Comparison of ENCODE assay signal across 24 mouse cellular contexts in genomic region chr11:88701020-88701419, GRCm38 (mm10). TPM values are rescaled to one million over a fixed set of nuclear protein-coding genes. Genes with fewer than 3 reads are reported as not detected.
DNase-seq lines count a peak whose midpoint lies in the region; ATAC-seq and TF ChIP-seq lines count a peak whose summit lies in the region.
"Had no signal": no experiment of that assay in that cellular context is flagged by ENCODE, and none has a peak within 500 bp of the region (broad histone marks: within the 10 kb centered on the region; RNA-seq: fewer than 3 reads in every experiment).

No protein-coding gene starts in this region.

- TF ChIP-seq CTCF in hindbrain, postnatal 0 days (IDR thresholded peaks at IDR 0.05; ENCODE audit: low read depth), result no peak
- no peak for TF ChIP-seq CTCF in lung, postnatal 0 days (IDR thresholded peaks at IDR 0.05)

- peak overlapping the region; percentile 85 for H3K27ac ChIP-seq in hindbrain, embryonic 10.5 days
- no peak overlapping the region; the same call in 1 of the 2 replicates for H3K27ac ChIP-seq in hindbrain, postnatal 0 days
- 0 out of 2 replicates have a peak overlapping the region, but pooled peaks have one; percentile 72 for H3K27ac ChIP-seq in neural tube, embryonic 11.5 days (ENCODE audit: low read depth, low read length)
- no peak overlapping the region for H3K27ac ChIP-seq in neural tube, embryonic 15.5 days (replicated peaks)
- peak overlapping the region; percentile 82 for H3K27ac ChIP-seq in hindbrain, embryonic 13.5 days
- H3K27ac ChIP-seq in stomach, embryonic 16.5 days (ENCODE audit: low read length), result peak overlapping the region; percentile 40; the same call in 1 of the 2 replicates
- H3K27ac ChIP-seq in lung, postnatal 0 days (ENCODE audit: low read length), result no peak overlapping the region
- H3K27ac ChIP-seq: kidney, embryonic 15.5 days; limb, embryonic 12.5 days had no signal

- no peak for DNase-seq in hindbrain, embryonic 10.5 days (ENCODE audit: low spot score)
- no peak for DNase-seq in hindbrain, postnatal 0 days (ENCODE audit: low spot score)
- no peak for DNase-seq in neural tube, embryonic 11.5 days (ENCODE audit: low spot score)
- no peak for DNase-seq in lung, postnatal 0 days (ENCODE audit: low spot score)
- DNase-seq: adrenal gland, adult 8-10 months; cerebellum, adult 18-20 months; cerebellum, postnatal 14 days; gastrocnemius, postnatal 25 days; heart, adult 18-20 months; heart, postnatal 14 days; kidney, adult 11 months; kidney, postnatal 36 days; liver, postnatal 0 days; lung, postnatal 10 days; thymus, postnatal 36 days had no signal

- H3K4me2 ChIP-seq in hindbrain, postnatal 0 days (ENCODE audit: low read depth, low read length), result no peak overlapping the region
- H3K4me2 ChIP-seq in neural tube, embryonic 11.5 days (ENCODE audit: low read depth), result no peak overlapping the region
- no peak overlapping the region for H3K4me2 ChIP-seq in neural tube, embryonic 15.5 days
- H3K4me2 ChIP-seq in hindbrain, embryonic 13.5 days, result no peak overlapping the region
- H3K4me2 ChIP-seq in stomach, embryonic 16.5 days (ENCODE audit: low read depth, low read length), result no peak overlapping the region
- no peak overlapping the region for H3K4me2 ChIP-seq in lung, postnatal 0 days (replicated peaks; ENCODE audit: low read depth, low read length)
- H3K4me2 ChIP-seq: heart, embryonic 12.5 days; kidney, embryonic 15.5 days; limb, embryonic 12.5 days; liver, embryonic 11.5 days had no signal

- no peak for TF ChIP-seq EP300 in lung, postnatal 0 days (IDR thresholded peaks at IDR 0.05)

- no peak overlapping the region for H3K4me3 ChIP-seq in hindbrain, embryonic 10.5 days
- no peak overlapping the region for H3K4me3 ChIP-seq in hindbrain, postnatal 0 days (ENCODE audit: low read length)
- no peak overlapping the region for H3K4me3 ChIP-seq in neural tube, embryonic 11.5 days (ENCODE audit: low read depth, low read length)
- H3K4me3 ChIP-seq in neural tube, embryonic 15.5 days (replicated peaks), result no peak overlapping the region
- no peak overlapping the region for H3K4me3 ChIP-seq in hindbrain, embryonic 13.5 days
- no peak overlapping the region for H3K4me3 ChIP-seq in stomach, embryonic 16.5 days (replicated peaks; ENCODE audit: low read length)
- H3K4me3 ChIP-seq in lung, postnatal 0 days (ENCODE audit: low read depth, low read length), result no peak overlapping the region
- H3K4me3 ChIP-seq: heart, embryonic 12.5 days; kidney, embryonic 15.5 days; limb, embryonic 12.5 days; neural tube, embryonic 12.5 days had no signal

- H3K9ac ChIP-seq in hindbrain, postnatal 0 days (replicated peaks; ENCODE audit: low read length), result no peak overlapping the region
- no peak overlapping the region for H3K9ac ChIP-seq in neural tube, embryonic 11.5 days (ENCODE audit: low read length)
- no peak overlapping the region for H3K9ac ChIP-seq in neural tube, embryonic 15.5 days (replicated peaks)
- H3K9ac ChIP-seq in hindbrain, embryonic 13.5 days, result no peak overlapping the region
- H3K9ac ChIP-seq in stomach, embryonic 16.5 days (ENCODE audit: low read length), result no peak overlapping the region
- no peak overlapping the region for H3K9ac ChIP-seq in lung, postnatal 0 days (replicated peaks; ENCODE audit: low read depth)
- H3K9ac ChIP-seq: heart, embryonic 12.5 days; kidney, embryonic 15.5 days; limb, embryonic 12.5 days; liver, postnatal 0 days; neural tube, embryonic 12.5 days had no signal

- H3K9me3 ChIP-seq in hindbrain, embryonic 10.5 days, result no peaks in the 10 kb centered on the region
- H3K9me3 ChIP-seq in hindbrain, postnatal 0 days (ENCODE audit: low read length), result no peaks in the 10 kb centered on the region
- H3K9me3 ChIP-seq in neural tube, embryonic 11.5 days (ENCODE audit: control insufficient read depth, low read length), result no peaks in the 10 kb centered on the region
- no peaks in the 10 kb centered on the region for H3K9me3 ChIP-seq in neural tube, embryonic 15.5 days (replicated peaks)
- no peaks in the 10 kb centered on the region for H3K9me3 ChIP-seq in hindbrain, embryonic 13.5 days
- H3K9me3 ChIP-seq in stomach, embryonic 16.5 days (replicated peaks; ENCODE audit: control insufficient read depth, low read length), result no peaks in the 10 kb centered on the region
- H3K9me3 ChIP-seq in lung, postnatal 0 days (ENCODE audit: low read length), result no peaks in the 10 kb centered on the region
- H3K9me3 ChIP-seq: heart, embryonic 12.5 days; kidney, embryonic 15.5 days; limb, embryonic 12.5 days; neural tube, embryonic 12.5 days had no signal

- H3K27me3 ChIP-seq in hindbrain, embryonic 10.5 days (ENCODE audit: insufficient read depth, poor library complexity, severe bottlenecking), result no peaks in the 10 kb centered on the region
- no peaks in the 10 kb centered on the region for H3K27me3 ChIP-seq in hindbrain, postnatal 0 days (ENCODE audit: insufficient read depth, low read length)
- H3K27me3 ChIP-seq in neural tube, embryonic 11.5 days (ENCODE audit: control insufficient read depth, insufficient read depth, low read length), result no peaks in the 10 kb centered on the region
- H3K27me3 ChIP-seq in neural tube, embryonic 15.5 days (replicated peaks), result no peaks in the 10 kb centered on the region
- no peaks in the 10 kb centered on the region for H3K27me3 ChIP-seq in hindbrain, embryonic 13.5 days
- no peaks in the 10 kb centered on the region for H3K27me3 ChIP-seq in stomach, embryonic 16.5 days (ENCODE audit: control insufficient read depth, insufficient read depth, low read length)
- H3K27me3 ChIP-seq in lung, postnatal 0 days (replicated peaks; ENCODE audit: insufficient read depth, low read length), result no peaks in the 10 kb centered on the region
- H3K27me3 ChIP-seq: heart, embryonic 12.5 days; kidney, embryonic 15.5 days; limb, embryonic 12.5 days; neural tube, embryonic 12.5 days had no signal

- WGBS in hindbrain, embryonic 10.5 days, result 93% methylated on average over 6 of the region's 6 CpGs
- 78% methylated on average over 6 of the region's 6 CpGs for WGBS in hindbrain, postnatal 0 days
- WGBS in neural tube, embryonic 11.5 days, result 93% methylated on average over 6 of the region's 6 CpGs
- WGBS in neural tube, embryonic 15.5 days, result 81% methylated on average over 6 of the region's 6 CpGs
- 80% methylated on average over 6 of the region's 6 CpGs for WGBS in hindbrain, embryonic 13.5 days
- WGBS in stomach, embryonic 16.5 days, result 74% methylated on average over 6 of the region's 6 CpGs
- WGBS in lung, postnatal 0 days, result 89% methylated on average over 6 of the region's 6 CpGs

- peaks cover 94% of the 10 kb centered on the region for H3K4me1 ChIP-seq in hindbrain, embryonic 10.5 days (replicated peaks)
- H3K4me1 ChIP-seq in hindbrain, postnatal 0 days (ENCODE audit: insufficient read depth, low read length), result peaks cover 15% of the 10 kb centered on the region; the same call in 1 of the 2 replicates
- H3K4me1 ChIP-seq in neural tube, embryonic 11.5 days (ENCODE audit: control insufficient read depth, insufficient read depth, low read length), result peaks cover 64% of the 10 kb centered on the region
- H3K4me1 ChIP-seq in neural tube, embryonic 15.5 days, result peaks cover 73% of the 10 kb centered on the region
- peaks cover 86% of the 10 kb centered on the region for H3K4me1 ChIP-seq in hindbrain, embryonic 13.5 days (replicated peaks)
- H3K4me1 ChIP-seq in stomach, embryonic 16.5 days (ENCODE audit: control insufficient read depth, insufficient read depth, low read length), result peaks cover 13% of the 10 kb centered on the region
- H3K4me1 ChIP-seq in lung, postnatal 0 days (ENCODE audit: insufficient read depth, low read depth, low read length), result no peaks in the 10 kb centered on the region

- ATAC-seq in hindbrain, postnatal 0 days, result no peak
- ATAC-seq in neural tube, embryonic 11.5 days (ENCODE audit: insufficient read depth, low FRiP score, low TSS enrichment), result no peak
- ATAC-seq in neural tube, embryonic 15.5 days (ENCODE audit: low FRiP score), result no peak
- no peak for ATAC-seq in hindbrain, embryonic 13.5 days (ENCODE audit: low FRiP score)
- ATAC-seq in stomach, embryonic 16.5 days (ENCODE audit: insufficient read depth, low FRiP score), result 0 out of 2 replicates have a peak, but pooled peaks have one; percentile 44
- ATAC-seq in lung, postnatal 0 days, result no peak
- ATAC-seq: activated CD4-positive, CD25-positive, alpha-beta regulatory T cell, adult 4 months; liver, postnatal 0 days had no signal

- peaks cover 78% of the 10 kb centered on the region for H3K36me3 ChIP-seq in hindbrain, embryonic 10.5 days
- peaks cover 13% of the 10 kb centered on the region; the same call in 1 of the 2 replicates for H3K36me3 ChIP-seq in hindbrain, postnatal 0 days (ENCODE audit: insufficient read depth, low read length)
- H3K36me3 ChIP-seq in neural tube, embryonic 11.5 days (ENCODE audit: control insufficient read depth, insufficient read depth, low read length), result peaks cover 13% of the 10 kb centered on the region
- H3K36me3 ChIP-seq in neural tube, embryonic 15.5 days, result peaks cover 20% of the 10 kb centered on the region
- peaks cover 39% of the 10 kb centered on the region for H3K36me3 ChIP-seq in hindbrain, embryonic 13.5 days
- H3K36me3 ChIP-seq in stomach, embryonic 16.5 days (ENCODE audit: control insufficient read depth, insufficient read depth, low read length), result 0 out of 2 replicates have a peak, but pooled peaks cover 6% of the 10 kb centered on the region
- H3K36me3 ChIP-seq in lung, postnatal 0 days (ENCODE audit: insufficient read depth, low read length), result peaks cover 6% of the 10 kb centered on the region; the same call in 1 of the 2 replicates

RNA-seq across cellular contexts. Expression of gene Msi2, which starts 17.3 kb away (rescaled TPM):
- 27.3 and 29.9 TPM in 2 replicates for polyA plus RNA-seq in hindbrain, embryonic 10.5 days (2016; fragmentation: Nextera tagmentation; extraction: Ambion mirVana)
- 165 and 170 TPM in 2 replicates for total RNA-seq in hindbrain, postnatal 0 days (2014; rRNA removed)
- 33.0 and 36.8 TPM in 2 replicates for polyA plus RNA-seq in hindbrain, postnatal 0 days (2015; fragmentation: Nextera tagmentation; extraction: Ambion mirVana)
- polyA plus RNA-seq in neural tube, embryonic 11.5 days (2014; fragmentation: Nextera tagmentation; extraction: Ambion mirVana), result 19.7 and 20.6 TPM in 2 replicates
- polyA plus RNA-seq in neural tube, embryonic 15.5 days (2015; fragmentation: Nextera tagmentation; extraction: Ambion mirVana), result 17.3 and 20.7 TPM in 2 replicates
- polyA plus RNA-seq in hindbrain, embryonic 13.5 days (2015; fragmentation: Nextera tagmentation; extraction: Ambion mirVana), result 36.6 and 41.0 TPM in 2 replicates
- 11.5 and 11.7 TPM in 2 replicates for polyA plus RNA-seq in stomach, embryonic 16.5 days (2015; fragmentation: Nextera tagmentation; extraction: Ambion mirVana)
- polyA plus RNA-seq in lung, postnatal 0 days (2015; fragmentation: Nextera tagmentation; extraction: Ambion mirVana), result 12.6 and 13.3 TPM in 2 replicates

Comparison
In these comparisons a context has a peak if more than half of its experiments do, and no peak if none do; other contexts are left out.
1. H3K27ac ChIP-seq: peak in hindbrain, embryonic 10.5 days (single experiment), neural tube, embryonic 11.5 days (single experiment), hindbrain, embryonic 13.5 days (single experiment) and stomach, embryonic 16.5 days (single experiment); none in hindbrain, postnatal 0 days (single experiment), neural tube, embryonic 15.5 days (single experiment) and lung, postnatal 0 days (single experiment).